Mouse (Mus musculus) forebrain, embryonic 11.5 days (tissue): ENCODE data around the gene Tnnt3. TPM values are rescaled to one million over a fixed set of nuclear protein-coding genes. Genes with fewer than 3 reads are reported as not detected.

ENCODE experiments used
- ATAC-seq: fragments of 200-750 bp; cut with Nextera tagmentation; replicated peaks from 2 replicates; pipeline ENCODE4 v1.8.0; 2017; ENCODE audit warnings: moderate TSS enrichment; ENCODE audit not compliant: low FRiP score
- DNase-seq: peaks from one replicate; pipeline ENCODE4 v3.0.0-alpha.2; 2017; ENCODE audit warnings: low spot score
- H3K27ac ChIP-seq: fragments of 300-500 bp; sonication (generic); 2 replicates; pipeline ENCODE4 v1.5.1; 2014; ENCODE audit warnings: low read depth, low read length
- H3K27me3 ChIP-seq: fragments of 300-500 bp; sonication (generic); 2 replicates; pipeline ENCODE4 v1.6.1; 2014; ENCODE audit warnings: mild to moderate bottlenecking, low read length, mixed read lengths; ENCODE audit not compliant: control insufficient read depth, insufficient read depth
- H3K36me3 ChIP-seq: fragments of 300-500 bp; sonication (generic); 2 replicates; pipeline ENCODE4 v1.6.1; 2014; ENCODE audit warnings: mild to moderate bottlenecking, low read length, moderate library complexity, mixed read lengths; ENCODE audit not compliant: control insufficient read depth, insufficient read depth
- H3K4me1 ChIP-seq: fragments of 300-500 bp; sonication (generic); replicated peaks from 2 replicates; pipeline ENCODE4 v1.6.1; 2014; ENCODE audit warnings: low read length, mixed read lengths; ENCODE audit not compliant: control insufficient read depth, insufficient read depth
- H3K4me2 ChIP-seq: fragments of 300-500 bp; sonication (generic); 2 replicates; pipeline ENCODE4 v1.6.1; 2014; ENCODE audit warnings: low read depth, mild to moderate bottlenecking, low read length, moderate library complexity, mixed read lengths; ENCODE audit not compliant: severe bottlenecking
- H3K4me3 ChIP-seq: fragments of 300-500 bp; sonication (generic); 2 replicates; pipeline ENCODE4 v1.5.1; 2014; ENCODE audit warnings: low read depth, low read length
- H3K9ac ChIP-seq: fragments of 300-500 bp; sonication (generic); 2 replicates; pipeline ENCODE4 v1.6.1; 2014; ENCODE audit warnings: low read length
- H3K9me3 ChIP-seq: fragments of 300-500 bp; sonication (generic); 2 replicates; pipeline ENCODE4 v1.6.1; 2016; ENCODE audit warnings: low read length, mixed read lengths; ENCODE audit not compliant: control insufficient read depth
- WGBS: fragments of 180-500 bp; shearing (Covaris S2); extraction: QIAGEN DNeasy Blood & Tissue Kit; methylation state at CpG from one replicate; pipeline ENCODE4 v1.1.7; 2014; 5-methylcytosine and 5-hydroxymethylcytosine counted together
- polyA plus RNA-seq: library from polyadenylated mRNA; unstranded; fragments of >200 nt; fragmentation: Nextera tagmentation; extraction: Ambion mirVana; gene quantifications from 2 replicates; pipeline ENCODE4 v1.2.1, GENCODE M21; 2014

Tnnt3 gene
- polyA plus RNA-seq, 1 experiment from 2014 or later = 1.0 TPM

- peaks cover 8% of the 10 kb centered on the region for H3K4me1 ChIP-seq
- H3K36me3 ChIP-seq = no peaks in the 10 kb centered on the region
- peak overlapping the region; percentile 82 for H3K9ac ChIP-seq
- H3K4me2 ChIP-seq = peak overlapping the region; percentile 66
- H3K27ac ChIP-seq = peak overlapping the region; percentile 72
- WGBS = under 1% methylated on average over 44 of the region's 44 CpGs
- H3K9me3 ChIP-seq = no peaks in the 10 kb centered on the region
- H3K4me3 ChIP-seq = peak overlapping the region; percentile 66
- no peaks in the 10 kb centered on the region for H3K27me3 ChIP-seq
- DNase-seq (peak; percentile 93), ATAC-seq (peak; percentile 86)
Observed at GRCm38 (mm10) chr7:142533059-142533855, 34.6 kb downstream of the Tnnt3 start.

GRCm38 (mm10) chr7:142535116-142535515 is 36.5 kb downstream of the Tnnt3 start:
- Histone ChIP-seq H3K9me3 (no peaks in the 10 kb centered on the region), H3K36me3 (no peaks in the 10 kb centered on the region), H3K27ac (no peak overlapping the region), H3K27me3 (no peaks in the 10 kb centered on the region), H3K9ac (no peak overlapping the region), H3K4me1 (peaks cover 16% of the 10 kb centered on the region), H3K4me2 (no peak overlapping the region), H3K4me3 (no peak overlapping the region)
- ATAC-seq (no peak), DNase-seq (no peak)
- 89% methylated on average over 4 of the region's 4 CpGs for WGBS

GRCm38 (mm10) chr7:142535832-142536231 is 37.2 kb downstream of the Tnnt3 start:
- no peak for DNase-seq
- 99% methylated on average over 5 of the region's 5 CpGs for WGBS
- Histone ChIP-seq H3K9ac (no peak overlapping the region), H3K4me1 (peaks cover 16% of the 10 kb centered on the region), H3K4me3 (no peak overlapping the region), H3K27ac (no peak overlapping the region), H3K36me3 (no peaks in the 10 kb centered on the region), H3K27me3 (no peaks in the 10 kb centered on the region), H3K9me3 (no peaks in the 10 kb centered on the region), H3K4me2 (no peak overlapping the region)
- ATAC-seq = no peak

GRCm38 (mm10) chr7:142537181-142537580 is 38.5 kb downstream of the Tnnt3 start:
- no peak overlapping the region for H3K4me3 ChIP-seq
- H3K27ac ChIP-seq = no peak overlapping the region
- H3K9me3 ChIP-seq = no peaks in the 10 kb centered on the region
- H3K4me2 ChIP-seq = no peak overlapping the region
- H3K27me3 ChIP-seq = no peaks in the 10 kb centered on the region
- no peak overlapping the region for H3K9ac ChIP-seq
- no peaks in the 10 kb centered on the region for H3K36me3 ChIP-seq
- peaks cover 16% of the 10 kb centered on the region for H3K4me1 ChIP-seq
- 51% methylated on average over 5 of the region's 5 CpGs for WGBS
- ATAC-seq = no peak
- no peak for DNase-seq

- H3K4me2 ChIP-seq = no peak overlapping the region
- ATAC-seq (peak; percentile 54), DNase-seq (peak; percentile 91)
- H3K4me3 ChIP-seq = no peak overlapping the region
- WGBS = 6% methylated on average over 6 of the region's 6 CpGs
- H3K27me3 ChIP-seq = no peaks in the 10 kb centered on the region
- H3K27ac ChIP-seq = peak overlapping the region; percentile 64
- peaks cover 20% of the 10 kb centered on the region for H3K4me1 ChIP-seq
- H3K36me3 ChIP-seq = no peaks in the 10 kb centered on the region
- H3K9me3 ChIP-seq = no peaks in the 10 kb centered on the region
- H3K9ac ChIP-seq = peak overlapping the region; percentile 35; the same call in 1 of the 2 replicates
Observed at GRCm38 (mm10) chr7:142537879-142538278, 39.2 kb downstream of the Tnnt3 start.

GRCm38 (mm10) chr7:142538291-142538690 is 39.7 kb downstream of the Tnnt3 start:
- WGBS = 22% methylated on average over 4 of the region's 4 CpGs
- Histone ChIP-seq H3K9me3 (no peaks in the 10 kb centered on the region), H3K4me1 (peaks cover 23% of the 10 kb centered on the region), H3K4me2 (no peak overlapping the region), H3K4me3 (no peak overlapping the region), H3K27ac (peak overlapping the region; percentile 64), H3K36me3 (no peaks in the 10 kb centered on the region), H3K27me3 (no peaks in the 10 kb centered on the region), H3K9ac (peak overlapping the region; percentile 35)
- ATAC-seq (peak; percentile 14), DNase-seq (no peak)

- peaks cover 18% of the 10 kb centered on the region for H3K4me1 ChIP-seq
Observed at GRCm38 (mm10) chr7:142538766-142539165, 40.1 kb downstream of the Tnnt3 start.

GRCm38 (mm10) chr7:142539828-142540227 is 41.2 kb downstream of the Tnnt3 start:
- no peak overlapping the region for H3K4me2 ChIP-seq
- H3K4me3 ChIP-seq = no peak overlapping the region
- H3K27ac ChIP-seq = no peak overlapping the region
- 67% methylated on average over 8 of the region's 8 CpGs for WGBS
- no peaks in the 10 kb centered on the region for H3K27me3 ChIP-seq
- DNase-seq (no peak), ATAC-seq (no peak)
- no peaks in the 10 kb centered on the region for H3K36me3 ChIP-seq
- H3K9ac ChIP-seq = no peak overlapping the region
- no peaks in the 10 kb centered on the region for H3K9me3 ChIP-seq
- peaks cover 17% of the 10 kb centered on the region for H3K4me1 ChIP-seq

More at GRCm38 (mm10) chr7:142538766-142539165, 40.1 kb downstream of the Tnnt3 start:
- DNase-seq = no peak
- Histone ChIP-seq H3K36me3 (no peaks in the 10 kb centered on the region), H3K27me3 (no peaks in the 10 kb centered on the region), H3K4me2 (no peak overlapping the region), H3K9ac (peak overlapping the region; percentile 35; the same call in 1 of the 2 replicates), H3K9me3 (no peaks in the 10 kb centered on the region), H3K27ac (peak overlapping the region; percentile 64; the same call in 1 of the 2 replicates), H3K4me3 (no peak overlapping the region)
- 21% methylated on average over 6 of the region's 6 CpGs for WGBS
- ATAC-seq = 0 out of 2 replicates have a peak, but pooled peaks have one; percentile 17
